Mouse (Mus musculus): Measurements from ENCODE around the gene Tenm4.

- TF ChIP-seq CTCF (IDR thresholded peaks at IDR 0.05; ENCODE audit: low read depth) (no peak), EP300 (IDR thresholded peaks at IDR 0.05; ENCODE audit: low read depth) (no peak)
Observed at GRCm38 (mm10) chr7:96920447-96921095, 749.5 kb downstream of the Tenm4 start.

Data from heart, postnatal 0 days (tissue).